9 mouse cellular contexts compared by ENCODE assay signal in genomic region chr8:117339958-117340651, GRCm38 (mm10).
DNase-seq lines count a peak whose midpoint lies in the region; ATAC-seq lines count a peak whose summit lies in the region.
"Had no signal": no experiment of that assay in that cellular context is flagged by ENCODE, and none has a peak within 500 bp of the region (broad histone marks: within the 10 kb centered on the region; RNA-seq: fewer than 3 reads in every experiment).

No protein-coding gene starts in this region.

- no peak overlapping the region for H3K4me2 ChIP-seq in midbrain, embryonic 13.5 days (replicated peaks)

- no peak overlapping the region for H3K9ac ChIP-seq in midbrain, embryonic 13.5 days (replicated peaks)

- DNase-seq in heart, adult 18-20 months = peak; percentile 62 to 83
- DNase-seq in heart, postnatal 4 days = no peak
- peak; percentile 77 for DNase-seq in R1 (ENCODE audit: low read depth, low spot score)
- peak; percentile 33 for DNase-seq in induced T-regulatory cell, adult 2 months (ENCODE audit: low read depth)
- no peak for DNase-seq in frontal cortex, postnatal 14 days (ENCODE audit: low spot score in 2 of 2)
- DNase-seq in cerebellum, postnatal 36 days = no peak

- H3K36me3 ChIP-seq in midbrain, embryonic 13.5 days = no peaks in the 10 kb centered on the region

- peaks cover 52% of the 10 kb centered on the region for H3K4me1 ChIP-seq in midbrain, embryonic 13.5 days (replicated peaks)

- peak; percentile 66 for ATAC-seq in megakaryocyte progenitor cell, adult 5-6 weeks (replicated peaks; ENCODE audit: poor library complexity)
- ATAC-seq in midbrain, embryonic 13.5 days = no peak
- ATAC-seq: midbrain, embryonic 16.5 days had no signal

- H3K4me3 ChIP-seq in midbrain, embryonic 13.5 days (replicated peaks) = no peak overlapping the region

- no peaks in the 10 kb centered on the region for H3K9me3 ChIP-seq in midbrain, embryonic 13.5 days

- 55% methylated on average over 11 of the region's 12 CpGs for WGBS in midbrain, embryonic 13.5 days

- H3K27ac ChIP-seq in midbrain, embryonic 13.5 days = no peak overlapping the region

- no peaks in the 10 kb centered on the region for H3K27me3 ChIP-seq in midbrain, embryonic 13.5 days

Comparison
In these comparisons a context has a peak if more than half of its experiments do, and no peak if none do; other contexts are left out.
1. DNase-seq: peak in heart, adult 18-20 months (2 of 2), R1 (single experiment) and induced T-regulatory cell, adult 2 months (single experiment); none in heart, postnatal 4 days (single experiment), frontal cortex, postnatal 14 days (0 of 2) and cerebellum, postnatal 36 days (0 of 2).